Mouse (Mus musculus) liver, embryonic 15.5 days (tissue): ENCODE data around the gene Syk. TPM values are rescaled to one million over a fixed set of nuclear protein-coding genes. Genes with fewer than 3 reads are reported as not detected.
A peak's percentile ranks its signal among the peaks of the same experiment; 100 is the strongest.

Experiments used
- ATAC-seq: fragments of 200-750 bp; cut with Nextera tagmentation; 2 replicates; pipeline ENCODE4 v1.8.0; 2017; ENCODE audit warnings: moderate number of reproducible peaks, mild to moderate bottlenecking, moderate library complexity; ENCODE audit not compliant: insufficient read depth
- H3K27ac ChIP-seq: fragments of 300-500 bp; sonication (generic); replicated peaks from 2 replicates; pipeline ENCODE4 v1.5.1; 2015; ENCODE audit warnings: mild to moderate bottlenecking, inconsistent platforms
- H3K27me3 ChIP-seq: fragments of 300-500 bp; sonication (generic); 2 replicates; pipeline ENCODE4 v1.6.1; 2015; ENCODE audit warnings: mild to moderate bottlenecking, inconsistent platforms
- H3K36me3 ChIP-seq: fragments of 300-500 bp; sonication (generic); replicated peaks from 2 replicates; pipeline ENCODE4 v1.6.1; 2015; ENCODE audit warnings: moderate library complexity, mild to moderate bottlenecking, inconsistent platforms
- H3K4me1 ChIP-seq: fragments of 300-500 bp; sonication (generic); replicated peaks from 2 replicates; pipeline ENCODE4 v1.6.1; 2015; ENCODE audit warnings: inconsistent platforms
- H3K4me2 ChIP-seq: fragments of 300-500 bp; sonication (generic); 2 replicates; pipeline ENCODE4 v1.6.1; 2015; ENCODE audit warnings: moderate library complexity, mild to moderate bottlenecking, inconsistent platforms
- H3K4me3 ChIP-seq: fragments of 300-500 bp; sonication (generic); replicated peaks from 2 replicates; pipeline ENCODE4 v1.5.1; 2015; ENCODE audit warnings: mild to moderate bottlenecking, inconsistent platforms
- H3K9ac ChIP-seq: fragments of 300-500 bp; sonication (generic); 2 replicates; pipeline ENCODE4 v1.6.1; 2015; ENCODE audit warnings: moderate library complexity, mild to moderate bottlenecking, inconsistent platforms
- H3K9me3 ChIP-seq: fragments of 300-500 bp; sonication (generic); replicated peaks from 2 replicates; pipeline ENCODE4 v1.6.1; 2016; ENCODE audit warnings: inconsistent platforms
- WGBS: fragments of 180-500 bp; shearing (Covaris S2); methylation state at CpG from one replicate; pipeline ENCODE4 v1.1.7; 2015; ENCODE audit warnings: mixed read lengths; ENCODE audit not compliant: insufficient replicate concordance; 5-methylcytosine and 5-hydroxymethylcytosine counted together
- polyA plus RNA-seq: library from polyadenylated mRNA; unstranded; fragments of >200 nt; fragmentation: Nextera tagmentation; extraction: Ambion mirVana; gene quantifications from 2 replicates; pipeline ENCODE4 v1.2.1, GENCODE M21; 2015

Syk gene
- polyA plus RNA-seq, 1 experiment from 2014 or later: 5.1 TPM

DNA sequence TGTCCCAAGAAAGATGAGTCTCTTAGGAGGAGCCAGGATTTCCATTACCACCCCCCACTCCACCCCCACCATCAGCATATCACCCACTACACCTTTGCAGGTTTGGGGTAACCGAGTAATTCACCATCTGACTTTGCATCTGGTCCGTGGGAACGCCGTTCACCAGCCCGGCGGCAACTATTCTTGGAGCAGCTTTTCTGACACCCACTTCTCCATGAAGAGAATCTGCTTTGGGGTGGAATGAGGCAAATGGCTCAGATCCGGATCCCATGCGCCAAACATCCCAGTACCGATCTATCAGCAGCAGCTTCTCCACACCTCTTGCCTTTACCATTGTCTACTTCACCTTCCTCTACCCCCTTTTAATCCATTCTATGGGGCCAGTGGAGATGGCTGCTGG is 12.7 kb upstream of the Syk start:
- no peaks in the 10 kb centered on the region for H3K9me3 ChIP-seq
- H3K9ac ChIP-seq: no peak overlapping the region
- no peak for ATAC-seq
- no peaks in the 10 kb centered on the region for H3K27me3 ChIP-seq
- no peak overlapping the region for H3K4me3 ChIP-seq
- H3K27ac ChIP-seq: no peak overlapping the region
- H3K36me3 ChIP-seq: no peaks in the 10 kb centered on the region
- H3K4me2 ChIP-seq: no peak overlapping the region
- 78% methylated on average over 9 of the region's 9 CpGs for WGBS
- H3K4me1 ChIP-seq: no peaks in the 10 kb centered on the region

GRCm38 (mm10) chr13:52571591-52572384 is 11.2 kb upstream of the Syk start:
- H3K27ac ChIP-seq: peak overlapping the region; percentile 60
- H3K27me3 ChIP-seq: no peaks in the 10 kb centered on the region
- 33% methylated on average over 11 of the region's 11 CpGs for WGBS
- no peak for ATAC-seq
- H3K4me1 ChIP-seq: no peaks in the 10 kb centered on the region
- no peak overlapping the region for H3K4me3 ChIP-seq
- H3K9me3 ChIP-seq: no peaks in the 10 kb centered on the region
- H3K4me2 ChIP-seq: no peak overlapping the region
- H3K9ac ChIP-seq: no peak overlapping the region
- no peaks in the 10 kb centered on the region for H3K36me3 ChIP-seq

GRCm38 (mm10) chr13:52572451-52573446 is 10.2 kb upstream of the Syk start:
- Histone ChIP-seq H3K9ac (no peak overlapping the region), H3K27me3 (no peaks in the 10 kb centered on the region), H3K27ac (peak overlapping the region; percentile 60), H3K9me3 (no peaks in the 10 kb centered on the region), H3K4me1 (peaks cover 8% of the 10 kb centered on the region; the same call in 1 of the 2 replicates), H3K36me3 (no peaks in the 10 kb centered on the region), H3K4me3 (no peak overlapping the region), H3K4me2 (no peak overlapping the region)
- 41% methylated on average over 9 of the region's 9 CpGs for WGBS
- ATAC-seq: peak; percentile 54; the same call in 1 of the 2 replicates

DNA sequence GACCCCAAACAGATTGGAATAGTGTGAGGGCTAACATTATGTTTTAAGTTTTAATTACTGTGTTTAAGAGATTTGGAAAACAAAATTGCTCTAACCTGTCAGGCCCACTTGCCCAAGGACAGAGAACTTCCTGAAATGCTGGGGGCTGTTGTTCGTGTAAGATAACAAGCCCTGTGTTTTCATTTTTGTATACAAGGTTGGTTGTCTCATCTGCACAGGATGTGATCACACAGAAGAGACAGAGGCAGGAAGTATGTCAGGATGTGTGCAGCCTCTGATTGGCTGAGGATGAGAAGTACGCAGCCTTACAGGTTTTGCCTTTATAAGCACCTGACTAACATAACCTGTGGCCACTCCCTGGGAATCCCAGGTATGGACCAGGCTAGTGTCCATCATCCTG is 8.7 kb upstream of the Syk start:
- ATAC-seq: no peak
- Histone ChIP-seq H3K4me2 (no peak overlapping the region), H3K4me1 (peaks cover 10% of the 10 kb centered on the region; the same call in 1 of the 2 replicates), H3K9ac (no peak overlapping the region), H3K27me3 (no peaks in the 10 kb centered on the region), H3K4me3 (no peak overlapping the region), H3K36me3 (no peaks in the 10 kb centered on the region), H3K27ac (no peak overlapping the region), H3K9me3 (no peaks in the 10 kb centered on the region)
- WGBS: 30% methylated on average over 2 of the region's 2 CpGs

GRCm38 (mm10) chr13:52575483-52575882 is 7.5 kb upstream of the Syk start:
- Histone ChIP-seq H3K9me3 (no peaks in the 10 kb centered on the region), H3K9ac (no peak overlapping the region), H3K36me3 (no peaks in the 10 kb centered on the region), H3K27ac (no peak overlapping the region), H3K4me3 (no peak overlapping the region), H3K4me2 (no peak overlapping the region), H3K27me3 (no peaks in the 10 kb centered on the region), H3K4me1 (peaks cover 10% of the 10 kb centered on the region; the same call in 1 of the 2 replicates)
- WGBS: 63% methylated on average over 6 of the region's 6 CpGs
- ATAC-seq: no peak

GRCm38 (mm10) chr13:52576021-52576614 is 6.9 kb upstream of the Syk start:
- Histone ChIP-seq H3K9ac (no peak overlapping the region), H3K4me2 (no peak overlapping the region), H3K27me3 (no peaks in the 10 kb centered on the region), H3K9me3 (no peaks in the 10 kb centered on the region), H3K27ac (no peak overlapping the region), H3K36me3 (no peaks in the 10 kb centered on the region), H3K4me3 (no peak overlapping the region), H3K4me1 (peaks cover 10% of the 10 kb centered on the region; the same call in 1 of the 2 replicates)
- 39% methylated on average over 7 of the region's 7 CpGs for WGBS
- ATAC-seq: no peak

- WGBS: 46% methylated on average over 10 of the region's 10 CpGs
- Histone ChIP-seq H3K4me2 (no peak overlapping the region), H3K27me3 (no peaks in the 10 kb centered on the region), H3K4me3 (no peak overlapping the region), H3K9ac (no peak overlapping the region), H3K9me3 (no peaks in the 10 kb centered on the region), H3K36me3 (no peaks in the 10 kb centered on the region), H3K27ac (no peak overlapping the region), H3K4me1 (peaks cover 10% of the 10 kb centered on the region; the same call in 1 of the 2 replicates)
- ATAC-seq: no peak
These were observed 6.1 kb upstream of the Syk start for GRCm38 (mm10) chr13:52576841-52577240.

DNA sequence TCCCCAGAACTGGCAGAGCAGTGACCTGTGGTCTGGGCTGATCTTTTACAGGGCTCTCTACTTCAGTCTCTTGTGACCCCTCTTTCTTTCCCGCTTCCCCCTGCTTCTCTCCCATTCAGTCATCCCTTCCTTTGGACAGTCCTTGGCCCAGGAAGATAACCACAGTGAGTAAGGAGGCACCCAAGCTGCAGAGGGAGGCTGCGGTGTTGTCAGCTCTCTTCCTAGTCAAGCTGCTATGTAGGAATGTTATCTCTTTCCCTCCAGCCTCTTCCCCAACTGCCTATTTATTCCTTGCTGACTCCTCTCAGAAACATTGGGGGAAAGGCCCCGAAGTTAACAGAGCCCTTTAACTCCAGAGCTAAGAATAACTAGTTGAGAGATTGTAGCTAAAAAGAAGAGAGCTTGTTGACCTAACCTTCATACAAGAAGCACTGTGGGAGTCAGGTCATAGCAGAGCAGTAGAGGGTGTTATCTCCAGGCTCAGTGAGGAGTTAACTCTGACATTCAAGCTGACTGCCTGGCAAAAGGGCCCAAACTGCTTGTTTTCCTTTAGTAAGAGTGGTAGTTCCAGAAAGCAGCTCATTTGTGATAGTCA is 5.5 kb upstream of the Syk start:
- ATAC-seq: no peak
- H3K4me1 ChIP-seq: peaks cover 12% of the 10 kb centered on the region; the same call in 1 of the 2 replicates
- H3K36me3 ChIP-seq: no peaks in the 10 kb centered on the region
- H3K27ac ChIP-seq: peak overlapping the region; percentile 38; the same call in 1 of the 2 replicates
- H3K4me2 ChIP-seq: no peak overlapping the region
- no peaks in the 10 kb centered on the region for H3K9me3 ChIP-seq
- no peak overlapping the region for H3K9ac ChIP-seq
- no peak overlapping the region for H3K4me3 ChIP-seq
- WGBS: 13% methylated on average over 3 of the region's 3 CpGs
- peaks cover 1% of the 10 kb centered on the region for H3K27me3 ChIP-seq

GRCm38 (mm10) chr13:52577939-52578338 is 5.0 kb upstream of the Syk start:
- H3K9me3 ChIP-seq: no peaks in the 10 kb centered on the region
- no peak overlapping the region for H3K9ac ChIP-seq
- no peaks in the 10 kb centered on the region for H3K36me3 ChIP-seq
- peaks cover 7% of the 10 kb centered on the region for H3K27me3 ChIP-seq
- no peak overlapping the region for H3K4me2 ChIP-seq
- 10% methylated on average over 4 of the region's 4 CpGs for WGBS
- 0 out of 2 replicates have a peak overlapping the region, but pooled peaks have one; percentile 38 for H3K27ac ChIP-seq
- no peak for ATAC-seq
- H3K4me3 ChIP-seq: no peak overlapping the region
- H3K4me1 ChIP-seq: peaks cover 17% of the 10 kb centered on the region

GRCm38 (mm10) chr13:52578776-52579175 is 4.2 kb upstream of the Syk start:
- no peak for ATAC-seq
- Histone ChIP-seq H3K36me3 (no peaks in the 10 kb centered on the region), H3K27ac (no peak overlapping the region), H3K4me2 (no peak overlapping the region), H3K27me3 (peaks cover 14% of the 10 kb centered on the region), H3K9ac (no peak overlapping the region), H3K4me1 (peaks cover 23% of the 10 kb centered on the region), H3K9me3 (no peaks in the 10 kb centered on the region), H3K4me3 (no peak overlapping the region)
- WGBS: 73% methylated on average over 2 of the region's 2 CpGs
